Mouse (Mus musculus) frontal cortex, postnatal 36 days (tissue): Measurements from ENCODE around the gene Garem2.
A peak's percentile ranks its signal among the peaks of the same experiment; 100 is the strongest.
"Not testable (repeated sequence)": the region's sequence is repeated elsewhere in the genome, so short reads cannot be mapped to it uniquely, and the experiment has no call there.

ENCODE experiments used
- DNase-seq, 2 experiments: peaks; one replicate each; pipeline ENCODE4 v3.0.0; 2022; ENCODE audit warnings: low spot score in 2 of 2

Garem2 gene

GRCm38 (mm10) chr5:30104841-30105667, at the start of gene Garem2:
Gene Garem2, plus strand, starts transcription at chr5:30105161.
- DNase-seq, result no peak

DNA sequence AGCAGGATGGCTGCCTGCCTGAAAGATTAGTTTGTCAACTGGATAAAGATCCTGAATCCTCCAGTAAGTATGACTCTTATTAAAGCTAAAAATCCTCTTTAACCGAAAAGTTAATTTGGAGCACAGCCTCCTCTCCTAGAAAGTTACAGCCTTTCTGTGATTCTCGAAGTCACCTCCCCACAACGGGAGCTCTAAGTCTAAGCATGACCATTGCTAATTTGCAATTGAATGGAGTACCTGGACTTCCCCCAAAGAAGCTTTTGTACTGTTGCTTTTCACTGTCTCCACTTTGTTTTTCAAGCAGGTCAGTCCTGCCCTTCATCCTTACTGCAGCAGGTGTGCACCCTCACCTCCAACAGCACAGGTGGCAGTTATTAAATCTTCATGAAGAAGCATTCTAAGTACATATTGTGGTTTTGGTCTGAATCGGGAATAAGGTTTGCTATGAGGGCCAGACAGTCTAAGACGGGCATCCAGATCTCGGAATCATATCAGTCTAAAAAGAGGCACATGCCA, 46.7 kb upstream of the Garem2 start:
- DNase-seq, result no peak

DNA sequence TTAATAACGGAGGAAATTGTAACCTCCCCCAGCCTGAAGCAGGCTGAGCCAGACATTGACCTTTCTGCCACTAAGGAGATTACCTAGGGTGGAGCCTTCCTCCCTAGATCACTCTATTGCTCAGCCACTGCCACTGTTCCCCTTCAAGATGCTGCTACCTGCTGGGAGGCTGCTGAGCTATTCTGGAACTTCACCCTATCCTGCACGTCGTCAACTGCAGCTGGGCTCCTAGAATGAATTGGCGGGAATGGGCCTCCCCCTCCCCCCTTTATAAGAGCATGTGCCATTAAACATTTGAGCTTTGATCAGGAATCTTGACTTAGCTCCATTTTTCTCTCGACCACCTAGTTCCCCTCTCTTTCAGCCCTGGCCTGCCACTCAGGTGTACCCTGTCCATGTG, 45.4 kb upstream of the Garem2 start:
- DNase-seq, result not testable (repeated sequence)

DNA sequence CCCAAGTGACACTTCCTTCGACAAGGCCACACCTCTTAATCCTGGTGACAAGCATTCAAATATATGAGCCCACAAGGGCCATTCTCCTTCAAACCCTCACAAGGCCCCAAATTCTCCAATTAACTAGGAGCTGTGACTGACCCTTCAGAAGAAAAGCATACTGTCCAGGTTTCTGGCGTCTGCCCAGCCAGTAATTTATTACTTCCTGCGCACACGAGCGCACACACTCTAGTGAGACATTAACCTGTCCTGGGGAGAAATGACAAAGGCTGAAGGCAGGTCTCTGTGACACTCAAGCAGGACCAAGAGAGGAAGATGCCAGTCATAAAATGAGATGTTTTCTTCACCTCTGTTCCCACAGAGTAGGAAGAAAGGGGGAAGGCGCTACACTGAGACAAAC, 37.2 kb upstream of the Garem2 start:
- no peak for DNase-seq

DNA sequence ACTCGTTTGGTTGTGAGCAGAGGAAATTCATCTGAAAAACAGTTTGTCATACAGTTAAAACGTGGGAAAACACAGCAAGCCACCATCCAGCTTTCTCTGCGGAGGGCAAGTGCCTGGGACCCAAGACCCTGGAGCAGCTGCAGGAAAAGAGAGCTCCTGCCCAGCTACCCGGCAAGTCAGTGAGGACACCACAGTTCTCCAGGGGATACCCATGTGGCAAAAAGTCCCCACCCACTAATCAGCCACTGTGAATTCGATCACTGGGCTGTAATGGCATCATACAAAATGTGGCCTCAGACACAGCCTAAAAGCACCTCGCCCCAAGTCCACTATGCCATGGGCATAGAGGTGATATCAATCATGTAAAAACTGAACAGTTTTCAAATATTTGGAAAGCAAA, 33.3 kb upstream of the Garem2 start:
- DNase-seq, result no peak

DNA sequence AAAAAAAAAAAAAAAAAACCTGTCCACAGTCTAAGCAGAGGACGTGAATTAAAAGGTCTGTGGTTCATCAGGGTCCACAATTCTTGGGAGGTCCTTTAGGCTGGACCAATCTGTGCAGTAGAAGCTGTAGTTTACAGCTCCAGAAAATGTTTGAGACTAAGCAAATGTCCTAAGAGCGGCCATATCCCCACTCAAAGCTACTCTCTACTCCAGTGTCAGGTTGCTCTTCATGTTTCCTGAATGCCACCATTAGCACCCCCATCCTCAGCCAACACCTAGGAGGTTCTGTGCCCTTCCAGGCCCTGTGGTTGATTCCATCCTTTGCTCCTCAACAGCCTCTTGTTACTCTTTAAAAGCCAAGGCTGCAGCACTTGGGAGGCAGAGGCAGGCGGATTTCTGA, 32.6 kb upstream of the Garem2 start:
- no peak for DNase-seq

- peak; percentile 67 to 73 for DNase-seq
Observed at GRCm38 (mm10) chr5:30072825-30073821, 31.8 kb upstream of the Garem2 start, which contains the start of gene Tyms. Gene Tyms, minus strand, starts transcription at chr5:30073617.

DNA sequence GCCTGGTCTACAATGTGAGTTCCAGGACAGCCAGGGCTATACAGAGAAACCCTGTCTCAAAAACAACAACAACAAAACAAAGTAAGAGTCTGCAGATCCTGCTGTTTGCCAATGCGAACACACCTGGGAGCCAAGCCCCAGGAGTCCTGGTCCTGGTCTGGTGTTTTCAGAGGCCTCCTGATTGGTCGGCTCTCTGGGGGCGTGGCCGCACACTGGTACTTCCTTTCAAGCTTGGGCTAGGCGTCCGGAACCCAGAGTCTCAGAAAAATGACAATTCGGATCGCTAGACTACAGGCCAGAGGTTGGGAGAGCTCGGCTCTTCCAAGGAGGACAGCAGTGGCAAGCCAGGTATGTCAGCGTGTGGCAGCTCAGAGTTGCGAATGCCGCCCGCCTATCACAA, 12.3 kb upstream of the Garem2 start:
- no peak for DNase-seq

DNA sequence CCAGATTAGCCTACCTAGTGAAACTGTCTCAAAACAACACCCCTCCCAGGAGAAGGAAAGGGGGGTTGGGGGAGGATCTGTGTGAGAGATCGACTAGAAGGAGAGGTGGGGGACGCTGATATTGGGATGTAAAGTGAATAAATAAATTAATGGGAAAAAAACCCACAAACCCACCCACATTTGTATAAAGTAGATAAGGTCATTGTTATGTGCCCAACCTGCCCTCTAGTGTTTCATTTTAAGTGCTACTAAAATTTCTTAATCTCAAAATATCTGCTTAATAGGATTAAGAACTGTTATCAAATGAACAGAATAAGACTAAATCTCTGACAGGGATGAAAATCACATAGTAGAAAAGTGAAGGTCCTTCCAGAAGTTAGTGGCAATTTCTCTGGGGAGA, 10.6 kb upstream of the Garem2 start:
- no peak for DNase-seq

DNA sequence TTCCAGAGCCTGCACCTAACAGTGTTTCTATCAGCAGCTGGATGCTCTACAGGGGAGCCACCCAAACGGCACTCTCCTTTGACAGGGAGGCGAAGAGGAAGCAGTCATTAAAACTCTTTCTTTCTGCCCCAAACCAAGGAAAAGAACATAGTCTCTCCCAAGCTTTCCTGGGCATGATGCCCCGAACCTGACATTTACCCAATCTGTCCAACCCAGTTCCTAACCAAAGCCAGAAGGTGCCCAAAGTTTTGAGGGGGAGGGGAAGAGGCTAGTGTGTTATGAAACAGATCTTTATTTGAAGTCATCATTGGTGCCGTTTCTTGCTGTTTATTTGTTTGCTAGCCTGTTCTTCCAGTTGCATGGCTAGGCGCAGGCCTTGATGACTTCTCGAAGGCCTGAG, 9.2 kb upstream of the Garem2 start:
- no peak for DNase-seq

DNA sequence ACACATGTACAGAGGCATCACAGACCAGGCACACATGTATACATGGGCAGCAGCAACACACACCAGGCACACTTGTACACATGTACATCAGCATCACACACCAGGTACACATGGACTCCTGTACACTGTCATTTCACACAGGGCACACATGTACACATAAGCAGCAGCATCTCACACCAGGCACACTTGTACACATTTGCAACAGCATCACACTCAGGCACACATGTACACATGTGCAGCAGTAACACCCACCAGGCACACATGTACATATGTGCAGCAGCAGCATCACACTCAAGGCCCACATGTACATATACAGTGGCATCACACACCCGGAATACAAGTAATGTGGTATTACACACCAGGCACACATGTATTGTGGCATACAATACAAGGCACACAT, 6.7 kb upstream of the Garem2 start:
- DNase-seq, result no peak

DNA sequence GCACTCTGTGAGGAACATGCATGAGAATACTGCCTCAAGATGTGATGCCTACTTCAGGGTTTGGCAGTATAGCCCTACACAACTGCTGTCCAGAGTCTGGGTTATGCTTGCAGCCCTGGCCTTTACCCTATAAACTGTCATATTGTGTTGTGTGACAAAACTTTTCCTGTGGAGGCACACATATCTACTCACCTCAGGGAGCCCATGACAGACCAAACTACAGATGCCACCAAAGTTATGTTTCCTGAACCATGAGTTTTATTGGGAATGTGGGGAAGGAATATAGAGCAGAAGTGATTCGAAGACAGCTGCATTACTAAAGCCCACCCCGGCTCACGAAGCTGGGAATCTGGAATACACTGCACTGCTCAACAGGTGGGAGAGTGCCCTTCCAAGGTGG, 1.6 kb upstream of the Garem2 start:
- DNase-seq, result no peak

- DNase-seq, result no peak
Observed at GRCm38 (mm10) chr5:30104339-30104738, 622 bp upstream of the Garem2 start.

DNA sequence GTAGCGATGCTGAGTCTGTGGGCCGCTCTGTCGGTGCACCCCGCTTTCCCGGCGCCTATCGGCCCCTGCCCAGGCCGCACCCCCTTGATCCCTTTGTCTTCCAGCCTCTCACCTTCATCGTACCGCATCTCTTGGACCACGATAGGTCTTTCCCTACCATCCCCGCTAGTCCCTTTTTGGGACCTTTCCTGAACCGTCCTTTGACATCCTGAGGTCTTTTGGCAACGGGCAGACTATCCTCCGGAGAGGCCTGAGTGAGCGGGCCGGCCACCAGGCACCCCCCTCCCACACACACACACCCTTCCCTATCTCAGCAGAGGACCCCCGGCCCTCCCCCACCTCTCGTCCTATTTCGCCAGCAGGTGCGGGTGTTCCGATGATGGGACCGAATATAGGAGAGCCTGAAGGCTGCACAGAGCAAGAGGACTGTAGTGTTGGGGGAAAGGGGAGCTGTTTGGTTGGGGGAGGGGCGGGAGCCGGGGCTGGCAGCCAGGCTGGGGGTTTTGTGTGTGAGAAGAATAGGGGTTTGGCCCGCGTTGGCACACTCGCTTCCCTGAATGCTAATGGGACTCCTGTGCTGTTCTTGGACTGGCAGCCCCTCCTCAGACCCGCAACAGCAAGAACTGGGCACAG, 823 bp downstream of the Garem2 start, which contains the start of gene 3110082J24Rik:
Gene 3110082J24Rik (minus strand): TSS at position 419 of the 633 bp plus-strand sequence.
- no peak for DNase-seq

GRCm38 (mm10) chr5:30106756-30107155, 1.8 kb downstream of the Garem2 start:
- DNase-seq, result no peak

GRCm38 (mm10) chr5:30107186-30107585, 2.2 kb downstream of the Garem2 start:
- no peak for DNase-seq

- DNase-seq, result no peak
Observed at GRCm38 (mm10) chr5:30107611-30108041, 2.7 kb downstream of the Garem2 start.

DNA sequence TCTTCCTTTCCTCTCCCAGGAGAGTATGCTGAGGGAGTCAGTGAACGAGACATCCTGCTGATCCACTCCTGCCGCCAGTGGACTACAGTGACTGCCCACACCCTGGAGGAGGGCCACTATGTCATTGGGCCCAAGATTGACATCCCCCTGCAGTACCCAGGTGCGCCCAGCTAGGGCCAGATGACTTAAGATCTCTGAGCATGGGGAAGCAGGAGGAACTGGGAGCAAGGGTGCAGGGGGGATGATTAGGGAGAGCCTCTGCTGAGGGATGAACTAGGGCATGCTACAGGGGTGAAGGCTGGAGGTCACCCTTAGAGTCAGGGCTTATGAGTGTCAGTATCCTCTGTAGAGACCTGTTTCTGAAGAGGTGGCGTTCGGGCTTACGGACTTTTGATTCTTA, 3.3 kb downstream of the Garem2 start:
- DNase-seq, result no peak

- no peak for DNase-seq
Observed at GRCm38 (mm10) chr5:30109899-30110298, 4.9 kb downstream of the Garem2 start.

GRCm38 (mm10) chr5:30110371-30111060, 5.6 kb downstream of the Garem2 start:
- no peak for DNase-seq

DNA sequence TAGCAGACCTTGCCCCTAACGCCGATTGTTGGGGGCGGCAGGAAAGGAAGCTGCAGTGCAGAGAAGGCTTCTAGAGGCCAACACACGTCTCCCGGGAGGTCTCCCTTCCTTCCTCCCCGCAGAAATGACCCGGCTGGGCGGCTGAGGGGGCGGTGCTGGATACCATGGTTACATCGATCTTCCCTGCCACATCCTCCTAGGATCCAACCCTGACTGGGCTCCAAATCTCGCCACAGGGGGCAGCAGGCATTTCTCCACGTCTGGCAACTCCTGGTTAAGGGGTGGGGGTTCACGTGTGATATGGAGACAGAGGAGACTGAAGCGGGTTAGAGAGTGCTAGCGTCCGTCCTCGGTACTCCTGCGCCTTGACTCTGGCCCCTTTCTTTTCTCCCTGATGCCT, 6.2 kb downstream of the Garem2 start:
- DNase-seq, result no peak
